Mouse (Mus musculus) ovary, adult 10 weeks (tissue): Measurements from ENCODE around the gene Gm6020. TPM values are rescaled to one million over a fixed set of nuclear protein-coding genes. Genes with fewer than 3 reads are reported as not detected.

Source experiments
- polyA plus RNA-seq: library from polyadenylated mRNA; stranded (reverse); fragments of 350-450 nt; fragmentation: Illumina TruSeq; extraction: RNeasy Lipid Tissue Mini Kit (QIAGEN cat#74804); gene quantifications from one replicate; pipeline ENCODE4 v1.2.3, GENCODE M21; 2014

Gm6020 gene
- not detected for polyA plus RNA-seq

GRCm38 (mm10) chr19:61183590-61183989 is at the start of gene Gm6020:
TSS of gene Gm6020 (plus strand) at chr19:61183890.

GRCm38 (mm10) chr19:61140342-61141206 is 43.1 kb upstream of the Gm6020 start, which contains the start of gene Zfp950:
TSS of gene Zfp950 (minus strand) at chr19:61140840.

GRCm38 (mm10) chr19:61175756-61176324 is 7.8 kb upstream of the Gm6020 start, which contains the start of gene Gm7102:
TSS of gene Gm7102 (minus strand) at chr19:61176309.

GRCm38 (mm10) chr19:61227941-61228701 is 44.4 kb downstream of the Gm6020 start, which contains the start of gene Csf2ra:
TSS of gene Csf2ra (minus strand) at chr19:61228429.

Other genes starting within 250 kb of the Gm6020 start
- 147 TPM for gene Zfp950, start 43.0 kb upstream of the Gm6020 start, polyA plus RNA-seq
- gene Gm7102, start 7.6 kb upstream of the Gm6020 start, polyA plus RNA-seq: not detected
- 2.9 TPM for gene Csf2ra, start 44.5 kb downstream of the Gm6020 start, polyA plus RNA-seq
- not detected for gene Gm21060, start 113.2 kb downstream of the Gm6020 start, polyA plus RNA-seq